Mouse (Mus musculus) embryonic fibroblast, embryonic 13.5 days (primary cell): ENCODE results near the gene E330009J07Rik.

ENCODE experiments used
- CTCF ChIP-seq: IDR thresholded peaks from 2 replicates; pipeline ENCODE4 v1.5.1; 2011; ENCODE audit warnings: mild to moderate bottlenecking, control low read depth, low read length, moderate library complexity, borderline replicate concordance; ENCODE audit not compliant: insufficient read depth
- POLR2A ChIP-seq: IDR thresholded peaks from 2 replicates; pipeline ENCODE4 v1.6.1; 2011; ENCODE audit warnings: low read depth, mild to moderate bottlenecking, control low read depth, low read length, moderate library complexity

- TF ChIP-seq POLR2A (no peak), CTCF (no peak)
Measured at GRCm38 (mm10) chr6:40415799-40416198, 20.1 kb downstream of the E330009J07Rik start.
